Mouse (Mus musculus) ES-E14 (cell line): ENCODE data around the gene Ankrd65. TPM values are rescaled to one million over a fixed set of nuclear protein-coding genes. Genes with fewer than 3 reads are reported as not detected.

Experiments used
- DNase-seq: peaks from one replicate; pipeline ENCODE4 v3.0.0-alpha.2; 2013; ENCODE audit warnings: low read depth, low spot score
- H3K27ac ChIP-seq: 2 replicates; pipeline ENCODE4 v1.5.1; 2012; ENCODE audit warnings: low read depth, mild to moderate bottlenecking, low read length, moderate library complexity, mixed read lengths; ENCODE audit not compliant: poor library complexity, insufficient read depth, severe bottlenecking
- H3K36me3 ChIP-seq: 2 replicates; pipeline ENCODE4 v1.6.1; 2012; ENCODE audit warnings: mild to moderate bottlenecking, low read length, moderate library complexity, mixed read lengths; ENCODE audit not compliant: control insufficient read depth, poor library complexity, insufficient read depth, severe bottlenecking
- H3K4me1 ChIP-seq, 2 experiments: fragments of 150-350 bp in 1 of 2; sonication (generic) in 1 of 2; 2 replicates each; pipeline ENCODE4 v1.6.1; 2012; ENCODE audit warnings: low read length in 2 of 2, mild to moderate bottlenecking in 1 of 2, mixed read lengths in 1 of 2; ENCODE audit not compliant: control insufficient read depth in 2 of 2, insufficient read depth in 2 of 2, poor library complexity in 1 of 2
- H3K4me3 ChIP-seq, 2 experiments: fragments of 150-350 bp in 1 of 2; sonication (generic) in 1 of 2; 2 replicates each; pipeline ENCODE4 v1.5.1; 2012; ENCODE audit warnings: low read length in 2 of 2, low read depth in 1 of 2, mild to moderate bottlenecking in 1 of 2, mixed read lengths in 1 of 2; ENCODE audit not compliant: insufficient read depth in 1 of 2, poor library complexity in 1 of 2, severe bottlenecking in 1 of 2
- H3K9ac ChIP-seq: 2 replicates; pipeline ENCODE4 v1.6.1; 2012; ENCODE audit warnings: low read depth, mild to moderate bottlenecking, low read length, mixed read lengths; ENCODE audit not compliant: poor library complexity, insufficient read depth, severe bottlenecking
- H3K9me3 ChIP-seq: fragments of 150-350 bp; sonication (generic); 2 replicates; pipeline ENCODE4 v1.6.1; 2012; ENCODE audit warnings: low read depth, mild to moderate bottlenecking, low read length; ENCODE audit not compliant: control insufficient read depth, insufficient read depth
- CHD2 ChIP-seq: IDR thresholded peaks from 2 replicates; pipeline ENCODE4 v1.6.1; 2014; ENCODE audit warnings: mild to moderate bottlenecking, low read depth, low read length, inconsistent platforms
- HCFC1 ChIP-seq: IDR thresholded peaks from 2 replicates; pipeline ENCODE4 v1.6.1; 2012; ENCODE audit warnings: low read length, inconsistent platforms, borderline replicate concordance; ENCODE audit not compliant: insufficient read depth
- MAFK ChIP-seq: IDR thresholded peaks from 2 replicates; pipeline ENCODE4 v1.6.1; 2014; ENCODE audit warnings: mild to moderate bottlenecking, low read depth, low read length, inconsistent platforms; ENCODE audit not compliant: insufficient read depth
- ZC3H11A ChIP-seq: IDR thresholded peaks from 2 replicates; pipeline ENCODE4 v1.6.1; 2012; ENCODE audit warnings: low read depth, mild to moderate bottlenecking, inconsistent platforms, low read length, borderline replicate concordance
- ZNF384 ChIP-seq: IDR thresholded peaks from 2 replicates; pipeline ENCODE4 v1.6.1; 2012; ENCODE audit warnings: low read depth, low read length, inconsistent platforms
- in situ Hi-C, 2 experiments: fragments of 600-800 bp; cut with MboI; formaldehyde crosslinking; loops; one replicate each; pipeline ENCODE4 v1.15.1; 2025; ENCODE audit warnings: low sequenced_read_pairs in 2 of 2, inconsistent platforms in 1 of 2; ENCODE audit not compliant: unreplicated experiment in 2 of 2
- total RNA-seq: library from RNA; depleted of rRNA; stranded (reverse); fragments of 300-350 nt; gene quantifications from 2 replicates; pipeline ENCODE4 v1.2.3, GENCODE M21; 2012

The Ankrd65 gene
- total RNA-seq, 1 experiment, result 0.49 TPM

DNA sequence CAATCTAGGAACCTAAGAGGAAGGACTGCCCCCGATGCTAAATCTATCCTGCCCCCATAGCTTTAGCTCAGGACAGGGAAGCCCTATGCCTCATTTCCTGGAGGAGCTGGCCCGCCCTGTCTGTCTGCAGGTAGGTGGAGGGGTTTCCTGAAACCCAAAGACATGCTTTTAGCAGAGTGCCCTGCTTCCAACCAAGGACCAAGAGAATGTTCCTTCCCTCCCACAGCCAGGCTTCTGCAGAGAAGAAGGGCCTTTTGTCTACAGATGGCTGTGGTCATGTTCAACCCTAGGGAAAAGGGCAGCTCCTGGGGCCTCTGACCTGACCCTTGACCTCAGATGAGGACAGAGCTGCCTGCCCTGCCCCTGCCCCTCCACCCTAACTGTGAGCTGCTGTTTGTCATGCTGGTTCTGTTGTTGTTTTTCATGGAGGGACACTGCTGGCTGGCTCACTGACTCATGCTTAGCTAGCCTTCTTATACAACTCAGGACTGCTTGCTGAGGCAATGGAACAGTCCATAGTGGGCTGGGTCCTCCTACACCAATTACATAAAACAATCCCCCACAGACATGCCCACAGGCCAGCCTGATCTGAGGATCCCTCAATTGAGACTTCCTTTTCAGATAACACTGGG is 13.4 kb upstream of the Ankrd65 start:
- Histone ChIP-seq H3K4me1 (peaks cover 9 to 17% of the 10 kb centered on the region in 2 experiments; a peak in 3 of 4 replicates), H3K4me3 (no peak overlapping the region), H3K9me3 (no peaks in the 10 kb centered on the region), H3K9ac (no peak overlapping the region), H3K36me3 (no peaks in the 10 kb centered on the region), H3K27ac (no peak overlapping the region)
- DNase-seq, result no peak
- TF ChIP-seq MAFK, result no peak
- no peak for TF ChIP-seq ZC3H11A
- no peak for TF ChIP-seq HCFC1
- no peak for TF ChIP-seq ZNF384
- no peak for TF ChIP-seq CHD2
- in situ Hi-C loops, result no loop called here

DNA sequence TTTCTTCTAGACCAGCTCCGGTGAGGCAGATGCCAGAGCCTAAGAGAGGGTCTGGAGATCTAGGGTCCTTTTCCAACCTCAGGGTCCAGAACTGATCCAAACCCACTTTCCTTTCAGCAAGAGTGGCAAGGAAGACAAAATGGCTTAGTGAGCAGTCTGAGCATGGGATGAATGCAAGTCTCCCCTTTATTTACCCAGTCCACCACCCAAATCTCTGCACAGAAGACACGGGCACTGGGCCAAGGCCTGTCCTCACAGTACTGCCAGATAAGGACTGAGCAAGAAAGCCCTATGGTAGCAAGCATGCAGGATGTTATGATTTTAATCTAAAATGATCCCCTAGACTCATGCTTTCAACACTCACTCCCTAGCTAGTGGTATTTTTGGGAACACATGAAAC is 12.4 kb upstream of the Ankrd65 start:
- Histone ChIP-seq H3K27ac (no peak overlapping the region), H3K36me3 (no peaks in the 10 kb centered on the region), H3K9ac (no peak overlapping the region), H3K4me3 (no peak overlapping the region), H3K4me1 (peaks cover 9 to 17% of the 10 kb centered on the region in 2 experiments; a peak in 3 of 4 replicates), H3K9me3 (no peaks in the 10 kb centered on the region)
- DNase-seq, result no peak
- TF ChIP-seq ZNF384 (no peak), ZC3H11A (no peak), CHD2 (no peak), HCFC1 (no peak), MAFK (no peak)
- in situ Hi-C loops, result no loop called here

GRCm38 (mm10) chr4:155779498-155779897 is 10.7 kb upstream of the Ankrd65 start:
- H3K27ac ChIP-seq, result no peak overlapping the region
- peaks cover 9 to 20% of the 10 kb centered on the region in 2 experiments; a peak in 3 of 4 replicates for H3K4me1 ChIP-seq
- no peak for DNase-seq
- no peaks in the 10 kb centered on the region for H3K9me3 ChIP-seq
- TF ChIP-seq CHD2, result no peak
- TF ChIP-seq ZNF384, result no peak
- no peak for TF ChIP-seq ZC3H11A
- TF ChIP-seq HCFC1, result no peak
- no peak for TF ChIP-seq MAFK
- no peak overlapping the region for H3K9ac ChIP-seq
- in situ Hi-C loops, result no loop called here
- no peaks in the 10 kb centered on the region for H3K36me3 ChIP-seq
- no peak overlapping the region for H3K4me3 ChIP-seq

DNA sequence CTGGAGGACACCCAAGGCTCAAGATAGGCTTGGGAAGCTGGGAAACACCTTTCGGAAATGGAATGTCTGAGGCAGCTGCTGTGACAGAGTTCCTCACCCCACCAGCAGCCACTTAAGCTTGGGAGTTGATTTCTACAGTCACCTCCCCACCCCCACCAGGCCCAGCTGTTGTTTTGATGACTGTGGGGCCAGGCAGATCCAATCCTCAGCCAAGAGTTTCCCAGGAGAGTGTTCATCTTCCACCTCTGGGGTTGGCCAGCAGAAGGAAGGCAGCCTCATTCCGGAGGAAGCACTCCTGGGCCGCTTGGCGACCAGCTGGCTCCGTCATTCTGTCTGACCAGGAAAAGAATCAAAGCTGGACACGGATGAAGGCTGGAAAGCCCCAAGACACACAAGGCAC is 9.3 kb upstream of the Ankrd65 start:
- Histone ChIP-seq H3K9ac (no peak overlapping the region), H3K27ac (no peak overlapping the region), H3K4me3 (no peak overlapping the region), H3K9me3 (no peaks in the 10 kb centered on the region), H3K4me1 (peaks cover 9 to 15% of the 10 kb centered on the region in 2 experiments; a peak in 3 of 4 replicates), H3K36me3 (no peaks in the 10 kb centered on the region)
- no peak for TF ChIP-seq HCFC1
- TF ChIP-seq CHD2, result no peak
- no peak for TF ChIP-seq ZNF384
- TF ChIP-seq MAFK, result no peak
- TF ChIP-seq ZC3H11A, result no peak
- in situ Hi-C loops, result no loop called here
- no peak for DNase-seq
